Mouse (Mus musculus): Measurements from ENCODE around the gene F3. TPM values are rescaled to one million over a fixed set of nuclear protein-coding genes. Genes with fewer than 3 reads are reported as not detected.

The F3 gene
- polyA plus RNA-seq, 1 experiment = 168 TPM

- Histone ChIP-seq H3K27ac (ENCODE audit: insufficient read depth, low read length) (no peak overlapping the region), H3K4me3 (ENCODE audit: insufficient read depth, low read length) (no peak overlapping the region), H3K4me1 (ENCODE audit: control insufficient read depth, insufficient read depth, low read length) (peaks cover 3% of the 10 kb centered on the region; the same call in 1 of the 2 replicates)
- TF ChIP-seq CTCF (IDR thresholded peaks at IDR 0.05; ENCODE audit: borderline replicate concordance, insufficient read depth, low read length) = no peak
- no peak for TF ChIP-seq POLR2A (IDR thresholded peaks at IDR 0.05; ENCODE audit: low read depth, low read length)
These were observed 7.4 kb upstream of the F3 start for GRCm38 (mm10) chr3:121715741-121716459.

GRCm38 (mm10) chr3:121716480-121716879 is 6.9 kb upstream of the F3 start:
- Histone ChIP-seq H3K4me3 (ENCODE audit: insufficient read depth, low read length) (no peak overlapping the region), H3K4me1 (ENCODE audit: control insufficient read depth, insufficient read depth, low read length) (peaks cover 4% of the 10 kb centered on the region; the same call in 1 of the 2 replicates), H3K27ac (ENCODE audit: insufficient read depth, low read length) (no peak overlapping the region)
- TF ChIP-seq CTCF (IDR thresholded peaks at IDR 0.05; ENCODE audit: borderline replicate concordance, insufficient read depth, low read length) = no peak
- no peak for TF ChIP-seq POLR2A (IDR thresholded peaks at IDR 0.05; ENCODE audit: low read depth, low read length)

- Histone ChIP-seq H3K4me1 (ENCODE audit: control insufficient read depth, insufficient read depth, low read length) (peaks cover 13% of the 10 kb centered on the region), H3K27ac (ENCODE audit: insufficient read depth, low read length) (peak overlapping the region; percentile 9; the same call in 1 of the 2 replicates), H3K4me3 (ENCODE audit: insufficient read depth, low read length) (no peak overlapping the region)
- TF ChIP-seq POLR2A (IDR thresholded peaks at IDR 0.05; ENCODE audit: low read depth, low read length) (no peak), CTCF (IDR thresholded peaks at IDR 0.05; ENCODE audit: borderline replicate concordance, insufficient read depth, low read length) (no peak)
These were observed 4.7 kb upstream of the F3 start for GRCm38 (mm10) chr3:121718679-121719078.

GRCm38 (mm10) chr3:121719701-121720100 is 3.6 kb upstream of the F3 start:
- no peak overlapping the region for H3K4me3 ChIP-seq (ENCODE audit: insufficient read depth, low read length)
- H3K4me1 ChIP-seq (ENCODE audit: control insufficient read depth, insufficient read depth, low read length) = peaks cover 13% of the 10 kb centered on the region
- no peak for TF ChIP-seq POLR2A (IDR thresholded peaks at IDR 0.05; ENCODE audit: low read depth, low read length)
- no peak for TF ChIP-seq CTCF (IDR thresholded peaks at IDR 0.05; ENCODE audit: borderline replicate concordance, insufficient read depth, low read length)
- H3K27ac ChIP-seq (ENCODE audit: insufficient read depth, low read length) = no peak overlapping the region

- Histone ChIP-seq H3K27ac (ENCODE audit: insufficient read depth, low read length) (peak overlapping the region; percentile 97), H3K4me1 (ENCODE audit: control insufficient read depth, insufficient read depth, low read length) (peaks cover 13% of the 10 kb centered on the region), H3K4me3 (ENCODE audit: insufficient read depth, low read length) (no peak overlapping the region)
- TF ChIP-seq CTCF (IDR thresholded peaks at IDR 0.05; ENCODE audit: borderline replicate concordance, insufficient read depth, low read length) (no peak), POLR2A (IDR thresholded peaks at IDR 0.05; ENCODE audit: low read depth, low read length) (no peak)
These were observed 2.3 kb upstream of the F3 start for GRCm38 (mm10) chr3:121720801-121721690.

- Histone ChIP-seq H3K27ac (ENCODE audit: insufficient read depth, low read length) (peak overlapping the region; percentile 97), H3K4me1 (ENCODE audit: control insufficient read depth, insufficient read depth, low read length) (peaks cover 13% of the 10 kb centered on the region), H3K4me3 (ENCODE audit: insufficient read depth, low read length) (no peak overlapping the region)
- TF ChIP-seq CTCF (IDR thresholded peaks at IDR 0.05; ENCODE audit: borderline replicate concordance, insufficient read depth, low read length) = no peak
- TF ChIP-seq POLR2A (IDR thresholded peaks at IDR 0.05; ENCODE audit: low read depth, low read length) = no peak
These were observed 1.7 kb upstream of the F3 start for GRCm38 (mm10) chr3:121721691-121722070.

GRCm38 (mm10) chr3:121723968-121724524 is 709 bp downstream of the F3 start:
- TF ChIP-seq POLR2A (IDR thresholded peaks at IDR 0.05; ENCODE audit: low read depth, low read length) (peak; percentile 49), CTCF (IDR thresholded peaks at IDR 0.05; ENCODE audit: borderline replicate concordance, insufficient read depth, low read length) (no peak)
- H3K4me1 ChIP-seq (ENCODE audit: control insufficient read depth, insufficient read depth, low read length) = peaks cover 13% of the 10 kb centered on the region
- peak overlapping the region; percentile 60 for H3K4me3 ChIP-seq (ENCODE audit: insufficient read depth, low read length)
- H3K27ac ChIP-seq (ENCODE audit: insufficient read depth, low read length) = peak overlapping the region; percentile 43

GRCm38 (mm10) chr3:121724553-121724952 is 1.2 kb downstream of the F3 start:
- H3K4me3 ChIP-seq (ENCODE audit: insufficient read depth, low read length) = peak overlapping the region; percentile 60
- H3K27ac ChIP-seq (ENCODE audit: insufficient read depth, low read length) = peak overlapping the region; percentile 43
- peak; percentile 33; the same call in 1 of the 2 replicates for TF ChIP-seq POLR2A (IDR thresholded peaks at IDR 0.05; ENCODE audit: low read depth, low read length)
- no peak for TF ChIP-seq CTCF (IDR thresholded peaks at IDR 0.05; ENCODE audit: borderline replicate concordance, insufficient read depth, low read length)
- peaks cover 13% of the 10 kb centered on the region for H3K4me1 ChIP-seq (ENCODE audit: control insufficient read depth, insufficient read depth, low read length)

GRCm38 (mm10) chr3:121725651-121726050 is 2.3 kb downstream of the F3 start:
- Histone ChIP-seq H3K27ac (ENCODE audit: insufficient read depth, low read length) (peak overlapping the region; percentile 15), H3K4me1 (ENCODE audit: control insufficient read depth, insufficient read depth, low read length) (peaks cover 13% of the 10 kb centered on the region), H3K4me3 (ENCODE audit: insufficient read depth, low read length) (peak overlapping the region; percentile 60)
- TF ChIP-seq POLR2A (IDR thresholded peaks at IDR 0.05; ENCODE audit: low read depth, low read length) (peak; percentile 31; the same call in 1 of the 2 replicates), CTCF (IDR thresholded peaks at IDR 0.05; ENCODE audit: borderline replicate concordance, insufficient read depth, low read length) (no peak)

All from embryonic fibroblast, embryonic 13.5 days (primary cell).